Mouse (Mus musculus) MEL (cell line): Measurements from ENCODE around the gene Lrrfip1. TPM values are rescaled to one million over a fixed set of nuclear protein-coding genes. Genes with fewer than 3 reads are reported as not detected.

Source experiments
- DNase-seq: peaks from one replicate; pipeline ENCODE4 v3.0.0; 2011; ENCODE audit warnings: low read depth, low spot score
- H3K27ac ChIP-seq: 2 replicates; pipeline ENCODE4 v1.5.1; 2012; ENCODE audit warnings: low read depth, mild to moderate bottlenecking, control low read depth, low read length, moderate library complexity; ENCODE audit not compliant: control insufficient read depth
- H3K27me3 ChIP-seq, 2 experiments: fragments of 150-350 bp in 1 of 2; sonication (generic) in 1 of 2; 2 replicates each; pipeline ENCODE4 v1.6.1; 2012; ENCODE audit warnings: low read length in 2 of 2, mild to moderate bottlenecking in 2 of 2, improper control_type of control experiment in 1 of 2, moderate library complexity in 1 of 2; ENCODE audit not compliant: insufficient read depth in 2 of 2, control insufficient read depth in 1 of 2
- H3K36me3 ChIP-seq, 2 experiments: 2 replicates each; pipeline ENCODE4 v1.6.1; 2012 to 2014; ENCODE audit warnings: low read length in 2 of 2, improper control_type of control experiment in 1 of 2, inconsistent platforms in 1 of 2, mild to moderate bottlenecking in 1 of 2; ENCODE audit not compliant: insufficient read depth in 2 of 2, control insufficient read depth in 1 of 2
- H3K4me1 ChIP-seq, 2 experiments: fragments of 150-350 bp in 1 of 2; sonication (generic) in 1 of 2; 2 replicates each; pipeline ENCODE4 v1.6.1; 2012; ENCODE audit warnings: low read length in 2 of 2, improper control_type of control experiment in 1 of 2, mild to moderate bottlenecking in 1 of 2; ENCODE audit not compliant: insufficient read depth in 2 of 2, control insufficient read depth in 1 of 2
- H3K4me3 ChIP-seq, 2 experiments: fragments of 150-350 bp in 1 of 2; sonication (generic) in 1 of 2; 2 replicates each; pipeline ENCODE4 v1.5.1; 2012; ENCODE audit warnings: low read depth in 2 of 2, low read length in 2 of 2, mild to moderate bottlenecking in 2 of 2, moderate library complexity in 2 of 2, control low read depth in 1 of 2, improper control_type of control experiment in 1 of 2; ENCODE audit not compliant: control insufficient read depth in 1 of 2, insufficient read depth in 1 of 2
- H3K79me2 ChIP-seq: 2 replicates; pipeline ENCODE4 v1.6.1; 2012; ENCODE audit warnings: mild to moderate bottlenecking, low read length, moderate library complexity; ENCODE audit not compliant: control insufficient read depth, poor library complexity, insufficient read depth
- H3K9ac ChIP-seq: 2 replicates; pipeline ENCODE4 v1.6.1; 2012; ENCODE audit warnings: low read depth, mild to moderate bottlenecking, control low read depth, low read length, moderate library complexity; ENCODE audit not compliant: control insufficient read depth, poor library complexity, severe bottlenecking
- H3K9me3 ChIP-seq: fragments of 150-350 bp; sonication (generic); replicated peaks from 2 replicates; pipeline ENCODE4 v1.6.1; 2012; ENCODE audit warnings: mild to moderate bottlenecking, low read length, improper control_type of control experiment, moderate library complexity; ENCODE audit not compliant: insufficient read depth
- BHLHE40 ChIP-seq: IDR thresholded peaks from 2 replicates; pipeline ENCODE4 v1.6.1; 2012; ENCODE audit warnings: low read depth, mild to moderate bottlenecking, inconsistent platforms, low read length, improper control_type of control experiment, borderline replicate concordance
- CHD1 ChIP-seq: IDR thresholded peaks from 2 replicates; pipeline ENCODE4 v1.6.1; 2012; ENCODE audit warnings: low read depth, mild to moderate bottlenecking, inconsistent platforms, low read length, improper control_type of control experiment
- CHD2 ChIP-seq: IDR thresholded peaks from 2 replicates; pipeline ENCODE4 v1.6.1; 2011; ENCODE audit warnings: low read length, improper control_type of control experiment
- CTCF ChIP-seq, 3 experiments: IDR thresholded peaks in 2 of 3; conservative IDR thresholded peaks in 1 of 3; 2 replicates each; pipeline ENCODE4 v1.5.1; 2011 to 2012; ENCODE audit warnings: low read length in 3 of 3, low read depth in 2 of 3, mild to moderate bottlenecking in 2 of 3, improper control_type of control experiment in 1 of 3, inconsistent platforms in 1 of 3, mixed read lengths in 1 of 3, moderate library complexity in 1 of 3; ENCODE audit not compliant: control insufficient read depth in 1 of 3, insufficient read depth in 1 of 3, poor library complexity in 1 of 3, severe bottlenecking in 1 of 3
- E2F4 ChIP-seq: IDR thresholded peaks from 2 replicates; pipeline ENCODE4 v1.6.1; 2011; ENCODE audit warnings: low read depth, low read length, improper control_type of control experiment, borderline replicate concordance
- ELF1 ChIP-seq: IDR thresholded peaks from 2 replicates; pipeline ENCODE4 v1.6.1; 2014; ENCODE audit warnings: low read depth, mild to moderate bottlenecking, inconsistent platforms, low read length, improper control_type of control experiment, moderate library complexity
- EP300 ChIP-seq, 2 experiments: IDR thresholded peaks; 2 replicates each; pipeline ENCODE4 v1.6.1; 2011; ENCODE audit warnings: improper control_type of control experiment in 2 of 2, low read length in 2 of 2, low read depth in 1 of 2, mild to moderate bottlenecking in 1 of 2
- GATA1 ChIP-seq: IDR thresholded peaks from 2 replicates; pipeline ENCODE4 v1.6.1; 2011; ENCODE audit warnings: low read depth, low read length, improper control_type of control experiment
- JUND ChIP-seq: IDR thresholded peaks from 2 replicates; pipeline ENCODE4 v1.6.1; 2011; ENCODE audit warnings: low read depth, mild to moderate bottlenecking, improper control_type of control experiment, low read length
- KAT2A ChIP-seq: conservative IDR thresholded peaks from 2 replicates; pipeline ENCODE4 v1.6.1; 2012; ENCODE audit warnings: low read depth, low read length, improper control_type of control experiment, inconsistent platforms
- MAFK ChIP-seq: IDR thresholded peaks from 2 replicates; pipeline ENCODE4 v1.6.1; 2011; ENCODE audit warnings: low read depth, mild to moderate bottlenecking, low read length, improper control_type of control experiment, borderline replicate concordance
- MAX ChIP-seq: IDR thresholded peaks from 2 replicates; pipeline ENCODE4 v1.6.1; 2011; ENCODE audit warnings: low read length, improper control_type of control experiment
- MEF2A ChIP-seq: IDR thresholded peaks from 2 replicates; pipeline ENCODE4 v1.6.1; 2014; ENCODE audit warnings: low read depth, mild to moderate bottlenecking, inconsistent platforms, low read length, improper control_type of control experiment; ENCODE audit not compliant: poor library complexity, insufficient replicate concordance, severe bottlenecking; ENCODE audit errors: extremely low read depth
- MXI1 ChIP-seq: IDR thresholded peaks from 2 replicates; pipeline ENCODE4 v1.6.1; 2011; ENCODE audit warnings: mild to moderate bottlenecking, low read depth, low read length, improper control_type of control experiment
- MYC ChIP-seq: IDR thresholded peaks from 2 replicates; pipeline ENCODE4 v1.6.1; 2011; ENCODE audit warnings: low read depth, mild to moderate bottlenecking, low read length, improper control_type of control experiment, moderate library complexity
- POLR2A ChIP-seq, 2 experiments: IDR thresholded peaks; 2 replicates each; pipeline ENCODE4 v1.6.1; 2011 to 2012; ENCODE audit warnings: low read length in 2 of 2, mild to moderate bottlenecking in 2 of 2, control low read depth in 1 of 2, improper control_type of control experiment in 1 of 2, low read depth in 1 of 2, moderate library complexity in 1 of 2; ENCODE audit not compliant: control insufficient read depth in 1 of 2, insufficient read depth in 1 of 2, poor library complexity in 1 of 2
- RAD21 ChIP-seq: IDR thresholded peaks from 2 replicates; pipeline ENCODE4 v1.6.1; 2011; ENCODE audit warnings: mild to moderate bottlenecking, low read depth, low read length, improper control_type of control experiment
- SIN3A ChIP-seq: IDR thresholded peaks from 2 replicates; pipeline ENCODE4 v1.6.1; 2012; ENCODE audit warnings: low read length, improper control_type of control experiment, inconsistent platforms
- TAL1 ChIP-seq: IDR thresholded peaks from 2 replicates; pipeline ENCODE4 v1.6.1; 2012; ENCODE audit warnings: mild to moderate bottlenecking, inconsistent platforms, low read length, moderate library complexity, mixed read lengths
- TBP ChIP-seq: IDR thresholded peaks from 2 replicates; pipeline ENCODE4 v1.8.0; 2011; ENCODE audit warnings: low read depth, low read length, improper control_type of control experiment
- TCF12 ChIP-seq: IDR thresholded peaks from 2 replicates; pipeline ENCODE4 v1.6.1; 2014; ENCODE audit warnings: low read depth, mild to moderate bottlenecking, inconsistent platforms, low read length, improper control_type of control experiment, moderate library complexity
- ZC3H11A ChIP-seq: IDR thresholded peaks from 2 replicates; pipeline ENCODE4 v1.6.1; 2012; ENCODE audit warnings: low read depth, mild to moderate bottlenecking, inconsistent platforms, low read length, improper control_type of control experiment
- ZKSCAN1 ChIP-seq: IDR thresholded peaks from 2 replicates; pipeline ENCODE4 v1.6.1; 2012; ENCODE audit warnings: low read depth, mild to moderate bottlenecking, inconsistent platforms, low read length, improper control_type of control experiment, moderate library complexity
- ZMIZ1 ChIP-seq: IDR thresholded peaks from 2 replicates; pipeline ENCODE4 v1.6.1; 2012; ENCODE audit warnings: low read depth, mild to moderate bottlenecking, inconsistent platforms, low read length, improper control_type of control experiment, moderate library complexity
- ZNF384 ChIP-seq: IDR thresholded peaks from 2 replicates; pipeline ENCODE4 v1.6.1; 2012; ENCODE audit warnings: low read depth, mild to moderate bottlenecking, inconsistent platforms, low read length, improper control_type of control experiment
- polyA plus RNA-seq, 2 experiments: library from polyadenylated mRNA; stranded (reverse) in 1 of 2; unstranded in 1 of 2; fragments of >175 nt in 1 of 2; fragments of >200 nt in 1 of 2; gene quantifications; 2 replicates each; pipeline versions ENCODE4 v1.2.1 to v1.2.4; 2012; ENCODE audit warnings: low replicate concordance in 2 of 2, low read depth in 1 of 2; ENCODE audit not compliant: insufficient read length in 2 of 2, insufficient read depth in 1 of 2, missing spikeins in 1 of 2
- total RNA-seq: library from RNA; depleted of rRNA; stranded (reverse); fragments of 300-350 nt; gene quantifications from 2 replicates; pipeline ENCODE4 v1.2.3, GENCODE M21; 2012

Lrrfip1 gene
- total and polyA plus RNA-seq, 3 experiments = 12.9 to 15.4 TPM; not detected in 1

DNA sequence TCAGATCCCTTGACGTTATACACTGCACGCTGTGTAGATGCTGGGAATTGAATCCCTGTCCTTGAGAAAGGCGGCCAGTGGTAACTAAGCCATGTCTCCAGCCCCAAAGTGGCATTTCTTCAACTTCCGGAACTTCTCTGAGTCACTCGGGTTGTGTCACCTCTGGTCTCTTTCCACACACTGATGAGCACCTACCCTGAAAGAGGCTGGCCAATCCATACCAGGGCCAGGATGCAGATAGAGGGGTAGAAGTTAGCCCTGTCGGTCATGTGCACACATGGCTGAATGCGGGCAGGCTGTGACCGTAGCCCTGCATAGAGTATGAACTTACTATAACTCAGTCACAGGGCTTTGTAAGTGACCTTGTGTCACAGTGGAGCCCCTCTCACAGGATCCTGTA lies 57.9 kb downstream of the Lrrfip1 start:
- Histone ChIP-seq H3K27ac (no peak overlapping the region), H3K27me3 (no peaks in the 10 kb centered on the region), H3K4me3 (no peak overlapping the region; a peak in 1 of 4 replicates), H3K79me2 (peaks cover 17% of the 10 kb centered on the region), H3K9me3 (no peaks in the 10 kb centered on the region), H3K36me3 (peaks cover 0 to 32% of the 10 kb centered on the region in 2 experiments; a peak in 3 of 4 replicates), H3K9ac (peak overlapping the region; percentile 59), H3K4me1 (peaks cover 15 to 50% of the 10 kb centered on the region in 2 experiments)
- no peak for DNase-seq
- TF ChIP-seq CHD2 (no peak), TCF12 (no peak), POLR2A (IDR thresholded peaks at IDR 0.05; ENCODE audit: control insufficient read depth in 1 of 2, insufficient read depth in 1 of 2, low read depth in 1 of 2, low read length in 2 of 2, poor library complexity in 1 of 2) (no peak), TAL1 (no peak), MXI1 (no peak), JUND (no peak), MYC (no peak), CTCF (IDR thresholded peaks at IDR 0.05 in 2 of 3, conservative IDR thresholded peaks at IDR 0.05 in 1 of 3; ENCODE audit: control insufficient read depth in 1 of 3, insufficient read depth in 1 of 3, low read depth in 2 of 3, low read length in 3 of 3, poor library complexity in 1 of 3, severe bottlenecking in 1 of 3) (no peak), RAD21 (no peak), EP300 (IDR thresholded peaks at IDR 0.05; ENCODE audit: low read depth in 1 of 2, low read length in 2 of 2) (no peak), ZMIZ1 (no peak), ZKSCAN1 (no peak), KAT2A (no peak), ZC3H11A (no peak), MAX (no peak), CHD1 (no peak), ELF1 (no peak), MAFK (no peak), BHLHE40 (no peak), ZNF384 (no peak)

DNA sequence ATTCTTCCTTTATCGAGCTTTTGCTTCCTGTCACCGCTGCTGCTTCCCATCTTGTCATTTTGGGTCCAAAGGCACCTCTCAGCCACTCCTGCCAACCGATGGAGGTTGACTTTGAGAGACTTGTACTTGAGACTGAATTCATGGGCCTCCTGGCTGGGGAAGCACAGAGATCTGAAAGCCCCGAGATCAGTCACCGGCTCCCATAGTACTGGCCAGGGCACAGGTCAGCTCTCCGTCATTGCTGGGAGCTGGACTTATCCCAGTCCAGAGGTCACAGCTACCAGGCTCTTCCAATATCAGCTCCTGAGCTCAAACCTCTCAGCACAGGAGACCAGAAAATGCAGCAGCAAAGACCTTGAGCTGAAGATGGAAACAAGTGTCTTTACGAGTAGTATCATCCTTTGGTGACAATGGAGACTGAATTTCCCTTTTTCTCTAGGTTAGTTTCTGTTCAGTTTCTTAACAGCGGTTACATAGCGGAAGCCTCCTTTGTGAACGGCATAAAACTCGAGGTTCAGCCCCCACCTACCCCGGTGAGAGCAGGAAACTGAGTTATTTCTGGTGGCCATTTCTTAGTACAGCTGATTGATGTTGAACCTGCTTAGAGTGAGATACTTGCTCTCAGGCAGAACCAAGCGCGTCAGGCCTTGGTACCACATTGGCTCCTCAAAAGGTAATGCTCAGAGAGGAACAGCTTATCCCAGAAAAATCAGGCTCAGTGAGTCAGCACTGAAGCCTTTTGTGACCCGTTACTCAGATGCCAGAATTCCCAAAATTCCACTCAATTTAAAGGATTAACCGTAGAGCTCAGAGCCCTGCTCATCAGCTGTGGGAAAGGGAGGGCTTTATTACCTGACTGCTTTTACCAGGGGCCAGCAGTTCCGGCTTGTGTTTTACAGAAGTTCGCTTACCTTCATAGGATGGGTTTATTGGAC lies 59.0 kb downstream of the Lrrfip1 start:
- peak; percentile 50 for DNase-seq

More for the DNA sequence above, 59.0 kb downstream of the Lrrfip1 start:
- H3K36me3 ChIP-seq = peaks cover 0 to 32% of the 10 kb centered on the region in 2 experiments; a peak in 3 of 4 replicates
- no peaks in the 10 kb centered on the region for H3K27me3 ChIP-seq
- peak overlapping the region; percentile 59 for H3K9ac ChIP-seq
- H3K27ac ChIP-seq = peak overlapping the region; percentile 64
- no peaks in the 10 kb centered on the region for H3K9me3 ChIP-seq
- TF ChIP-seq POLR2A (IDR thresholded peaks at IDR 0.05; ENCODE audit: control insufficient read depth in 1 of 2, insufficient read depth in 1 of 2, low read depth in 1 of 2, low read length in 2 of 2, poor library complexity in 1 of 2) (no peak), MEF2A (no peak), ZMIZ1 (no peak), E2F4 (no peak), GATA1 (0 out of 2 replicates have a peak, but pooled peaks have one; percentile 27), MYC (no peak), ELF1 (no peak), CHD1 (no peak), SIN3A (no peak), EP300 (IDR thresholded peaks at IDR 0.05; ENCODE audit: low read depth in 1 of 2, low read length in 2 of 2) (no peak), TBP (0 out of 2 replicates have a peak, but pooled peaks have one; percentile 34), CTCF (IDR thresholded peaks at IDR 0.05 in 2 of 3, conservative IDR thresholded peaks at IDR 0.05 in 1 of 3; ENCODE audit: control insufficient read depth in 1 of 3, insufficient read depth in 1 of 3, low read depth in 2 of 3, low read length in 3 of 3, poor library complexity in 1 of 3, severe bottlenecking in 1 of 3) (no peak)
- peak overlapping the region; percentile 47 to 51 for H3K4me3 ChIP-seq
- H3K79me2 ChIP-seq = peaks cover 17% of the 10 kb centered on the region
- H3K4me1 ChIP-seq = peaks cover 15 to 43% of the 10 kb centered on the region in 2 experiments
